Mouse (Mus musculus) kidney, embryonic 16.5 days (tissue): ENCODE data around the gene Rasl10b. TPM values are rescaled to one million over a fixed set of nuclear protein-coding genes. Genes with fewer than 3 reads are reported as not detected.
A peak's percentile ranks its signal among the peaks of the same experiment; 100 is the strongest.

Source experiments
- ATAC-seq: fragments of 200-750 bp; cut with Nextera tagmentation; 2 replicates; pipeline ENCODE4 v1.8.0; 2017; ENCODE audit warnings: moderate TSS enrichment; ENCODE audit not compliant: low FRiP score, low TSS enrichment
- H3K27ac ChIP-seq: fragments of 300-500 bp; sonication (generic); 2 replicates; pipeline ENCODE4 v1.5.1; 2014; ENCODE audit warnings: low read length
- H3K27me3 ChIP-seq: fragments of 300-500 bp; sonication (generic); 2 replicates; pipeline ENCODE4 v1.6.1; 2014; ENCODE audit warnings: low read length, control low read depth, mixed read lengths; ENCODE audit not compliant: insufficient read depth
- H3K36me3 ChIP-seq: fragments of 300-500 bp; sonication (generic); 2 replicates; pipeline ENCODE4 v1.6.1; 2014; ENCODE audit warnings: low read length, control low read depth, mixed read lengths; ENCODE audit not compliant: insufficient read depth
- H3K4me1 ChIP-seq: fragments of 300-500 bp; sonication (generic); 2 replicates; pipeline ENCODE4 v1.6.1; 2014; ENCODE audit warnings: low read length, control low read depth, mixed read lengths; ENCODE audit not compliant: insufficient read depth
- H3K4me2 ChIP-seq: fragments of 300-500 bp; sonication (generic); replicated peaks from 2 replicates; pipeline ENCODE4 v1.6.1; 2014; ENCODE audit warnings: low read depth, low read length
- H3K4me3 ChIP-seq: fragments of 300-500 bp; sonication (generic); 2 replicates; pipeline ENCODE4 v1.5.1; 2014; ENCODE audit warnings: mild to moderate bottlenecking, low read length
- H3K9ac ChIP-seq: fragments of 300-500 bp; sonication (generic); replicated peaks from 2 replicates; pipeline ENCODE4 v1.6.1; 2014; ENCODE audit warnings: low read length
- H3K9me3 ChIP-seq: fragments of 300-500 bp; sonication (generic); 2 replicates; pipeline ENCODE4 v1.6.1; 2016; ENCODE audit warnings: low read length, control low read depth
- WGBS: fragments of 180-500 bp; shearing (Covaris S2); extraction: QIAGEN DNeasy Blood & Tissue Kit; methylation state at CpG from one replicate; pipeline ENCODE4 v1.1.7; 2014; 5-methylcytosine and 5-hydroxymethylcytosine counted together
- polyA plus RNA-seq: library from polyadenylated mRNA; unstranded; fragments of >200 nt; fragmentation: Nextera tagmentation; extraction: Ambion mirVana; gene quantifications from 2 replicates; pipeline ENCODE4 v1.2.1, GENCODE M21; 2015

Rasl10b gene
- 0.39 and 0.57 TPM in 2 replicates for polyA plus RNA-seq

- Histone ChIP-seq H3K27ac (no peak within 1 kb of the TSS), H3K9me3 (no peaks in the 10 kb centered on the region), H3K4me1 (no peaks in the 10 kb centered on the region), H3K36me3 (no peaks in the 10 kb centered on the region), H3K9ac (peak within 1 kb of the TSS; percentile 71), H3K4me3 (peak within 1 kb of the TSS; percentile 70), H3K27me3 (no peaks in the 10 kb centered on the region), H3K4me2 (peak within 1 kb of the TSS; percentile 96)
- WGBS, result 4% methylated on average over 31 of the region's 44 CpGs
- ATAC-seq, result peak; percentile 66; the same call in 1 of the 2 replicates
These were observed at the start of gene Rasl10b for GRCm38 (mm10) chr11:83409087-83409754. TSS of gene Rasl10b (plus strand) at chr11:83409137.

GRCm38 (mm10) chr11:83364656-83365055 lies 44.3 kb upstream of the Rasl10b start:
- no peak overlapping the region for H3K4me3 ChIP-seq
- ATAC-seq, result no peak

GRCm38 (mm10) chr11:83371267-83371666 lies 37.7 kb upstream of the Rasl10b start:
- H3K4me2 ChIP-seq, result no peak overlapping the region
- no peak overlapping the region for H3K4me3 ChIP-seq
- no peak overlapping the region for H3K27ac ChIP-seq
- no peaks in the 10 kb centered on the region for H3K27me3 ChIP-seq
- H3K4me1 ChIP-seq, result no peaks in the 10 kb centered on the region
- no peak for ATAC-seq
- no peaks in the 10 kb centered on the region for H3K9me3 ChIP-seq
- WGBS, result 80% methylated on average over 4 of the region's 4 CpGs
- peaks cover 38% of the 10 kb centered on the region for H3K36me3 ChIP-seq
- no peak overlapping the region for H3K9ac ChIP-seq

More at GRCm38 (mm10) chr11:83364656-83365055, 44.3 kb upstream of the Rasl10b start:
- Histone ChIP-seq H3K9me3 (no peaks in the 10 kb centered on the region), H3K4me1 (no peaks in the 10 kb centered on the region), H3K9ac (no peak overlapping the region), H3K4me2 (no peak overlapping the region), H3K27me3 (no peaks in the 10 kb centered on the region), H3K36me3 (peaks cover 32% of the 10 kb centered on the region), H3K27ac (no peak overlapping the region)
- 62% methylated on average over 6 of the region's 6 CpGs for WGBS

DNA sequence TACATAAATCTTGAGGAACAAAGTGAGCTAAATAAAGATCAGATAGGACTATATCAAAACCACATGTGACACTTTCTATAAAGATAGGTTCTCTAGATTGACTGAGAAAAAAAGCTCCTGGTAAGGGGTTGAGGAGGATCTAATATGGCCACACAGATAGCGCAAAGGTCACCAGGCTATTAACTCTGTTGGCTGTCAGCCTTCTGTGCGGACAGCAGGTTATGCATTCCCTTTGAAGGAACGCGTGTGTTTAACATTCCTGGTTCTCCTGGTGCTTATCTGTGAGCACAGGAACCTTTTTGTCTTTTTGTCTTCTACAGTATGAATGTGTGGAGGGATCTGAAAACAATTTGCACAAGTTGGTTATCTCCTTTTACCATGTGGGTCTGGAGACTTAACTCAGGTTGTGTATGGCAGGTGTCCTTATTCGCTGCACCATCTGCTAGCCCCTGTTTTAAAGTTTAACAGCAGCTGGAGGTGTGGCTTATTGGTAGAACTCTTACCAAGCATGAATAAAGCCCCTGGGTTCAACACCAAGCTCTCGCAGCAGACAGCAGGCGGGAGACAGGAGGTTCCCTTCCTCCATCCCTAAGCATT lies 29.1 kb upstream of the Rasl10b start:
- H3K36me3 ChIP-seq, result peaks cover 3% of the 10 kb centered on the region; the same call in 1 of the 2 replicates
- H3K9ac ChIP-seq, result no peak overlapping the region
- no peak for ATAC-seq
- no peak overlapping the region for H3K27ac ChIP-seq
- H3K4me1 ChIP-seq, result no peaks in the 10 kb centered on the region
- WGBS, result 85% methylated on average over 7 of the region's 7 CpGs
- H3K4me2 ChIP-seq, result no peak overlapping the region
- no peak overlapping the region for H3K4me3 ChIP-seq
- H3K27me3 ChIP-seq, result no peaks in the 10 kb centered on the region
- no peaks in the 10 kb centered on the region for H3K9me3 ChIP-seq

DNA sequence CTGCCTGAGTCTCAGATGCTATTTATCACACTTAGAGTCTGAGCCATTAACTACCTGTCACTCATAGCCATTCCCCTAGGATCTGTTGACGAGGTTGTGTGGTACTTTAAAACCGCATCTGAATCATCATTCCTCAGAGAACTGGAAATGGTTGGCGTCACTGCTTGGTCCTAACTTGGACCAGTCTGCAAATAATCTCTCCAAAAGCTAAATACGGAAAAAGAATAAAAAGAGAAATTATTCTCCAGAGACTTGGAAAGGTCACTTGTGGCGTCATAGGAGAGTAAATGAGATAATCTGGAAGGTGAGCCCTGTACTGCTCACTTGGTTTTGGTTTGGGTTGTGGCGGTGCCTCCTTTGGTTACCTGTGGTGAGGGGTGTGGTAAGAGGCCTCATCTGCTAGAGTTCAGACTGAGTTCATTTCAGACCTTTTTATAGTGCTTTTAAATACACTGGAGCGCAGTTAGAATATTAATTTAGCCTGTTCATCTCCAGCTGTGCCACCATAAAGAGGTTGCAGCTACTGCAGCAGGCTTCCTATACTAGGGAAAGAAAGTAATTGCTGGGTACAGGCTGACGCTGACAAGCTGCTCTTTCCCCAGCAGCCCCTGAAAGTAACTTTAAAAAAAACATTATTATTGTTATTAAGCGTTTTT lies 25.9 kb upstream of the Rasl10b start:
- WGBS, result 71% methylated on average over 9 of the region's 9 CpGs
- Histone ChIP-seq H3K36me3 (no peaks in the 10 kb centered on the region; the same call in 1 of the 2 replicates), H3K27ac (no peak overlapping the region), H3K9ac (no peak overlapping the region), H3K4me3 (no peak overlapping the region), H3K9me3 (no peaks in the 10 kb centered on the region), H3K27me3 (no peaks in the 10 kb centered on the region), H3K4me1 (no peaks in the 10 kb centered on the region), H3K4me2 (no peak overlapping the region)
- ATAC-seq, result no peak

GRCm38 (mm10) chr11:83383532-83383887 lies 25.4 kb upstream of the Rasl10b start:
- no peak overlapping the region for H3K4me2 ChIP-seq
- no peak overlapping the region for H3K9ac ChIP-seq
- no peaks in the 10 kb centered on the region for H3K4me1 ChIP-seq
- H3K27ac ChIP-seq, result no peak overlapping the region
- no peak overlapping the region for H3K4me3 ChIP-seq
- WGBS, result 97% methylated on average over 1 of the region's 1 CpGs
- H3K36me3 ChIP-seq, result no peaks in the 10 kb centered on the region; the same call in 1 of the 2 replicates
- no peak for ATAC-seq
- H3K27me3 ChIP-seq, result no peaks in the 10 kb centered on the region
- H3K9me3 ChIP-seq, result no peaks in the 10 kb centered on the region

DNA sequence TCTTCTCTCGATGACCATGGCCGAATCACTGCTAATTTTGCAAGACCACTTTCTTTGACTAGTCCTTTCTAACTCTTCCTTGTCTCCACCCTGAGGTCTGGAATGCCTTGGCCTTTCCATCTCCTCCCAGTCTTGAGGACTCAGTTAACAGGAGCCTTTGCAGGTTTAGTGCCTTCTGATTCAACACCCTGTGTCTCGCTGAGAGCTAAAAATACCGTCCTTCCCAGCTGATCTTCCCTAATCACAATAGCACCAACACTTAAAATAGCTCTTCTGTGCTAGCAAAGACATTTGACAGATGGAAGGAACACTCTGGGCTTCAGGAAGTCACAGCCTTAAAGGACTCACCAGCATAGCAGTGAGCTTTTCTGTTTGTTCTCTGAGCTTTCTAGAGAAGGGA lies 15.9 kb upstream of the Rasl10b start:
- H3K27ac ChIP-seq, result no peak overlapping the region
- no peaks in the 10 kb centered on the region for H3K4me1 ChIP-seq
- ATAC-seq, result no peak
- peaks cover 35% of the 10 kb centered on the region for H3K36me3 ChIP-seq
- H3K9me3 ChIP-seq, result no peaks in the 10 kb centered on the region
- H3K27me3 ChIP-seq, result no peaks in the 10 kb centered on the region
- H3K4me2 ChIP-seq, result no peak overlapping the region
- no peak overlapping the region for H3K4me3 ChIP-seq
- H3K9ac ChIP-seq, result no peak overlapping the region
- WGBS, result 91% methylated on average over 4 of the region's 4 CpGs

GRCm38 (mm10) chr11:83394802-83395439 lies 14.0 kb upstream of the Rasl10b start:
- no peak overlapping the region for H3K9ac ChIP-seq
- no peak overlapping the region for H3K4me2 ChIP-seq
- no peaks in the 10 kb centered on the region for H3K27me3 ChIP-seq
- no peak overlapping the region for H3K27ac ChIP-seq
- no peak overlapping the region for H3K4me3 ChIP-seq
- no peak for ATAC-seq
- 65% methylated on average over 6 of the region's 6 CpGs for WGBS
- H3K9me3 ChIP-seq, result no peaks in the 10 kb centered on the region
- peaks cover 38% of the 10 kb centered on the region for H3K36me3 ChIP-seq
- H3K4me1 ChIP-seq, result no peaks in the 10 kb centered on the region

DNA sequence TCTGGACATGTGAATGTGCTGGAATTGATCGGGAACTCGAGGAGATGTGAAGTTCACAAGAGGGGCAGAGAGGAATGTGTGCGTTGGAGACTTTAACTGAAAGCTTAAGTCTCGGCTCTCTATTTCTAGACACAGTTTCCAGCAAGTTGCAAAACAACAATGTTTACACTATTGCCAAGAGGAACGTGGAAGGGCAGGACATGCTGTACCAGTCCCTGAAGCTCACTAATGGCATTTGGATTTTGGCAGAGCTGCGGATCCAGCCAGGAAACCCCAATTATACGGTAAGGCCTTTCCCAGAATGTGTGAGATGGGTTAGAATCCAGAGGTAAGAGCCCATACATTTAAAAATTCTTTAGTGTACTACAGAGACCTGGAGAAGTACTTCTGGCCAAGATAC lies 11.3 kb upstream of the Rasl10b start:
- Histone ChIP-seq H3K9me3 (no peaks in the 10 kb centered on the region), H3K4me3 (no peak overlapping the region), H3K4me2 (no peak overlapping the region), H3K36me3 (peaks cover 37% of the 10 kb centered on the region), H3K9ac (no peak overlapping the region), H3K27ac (no peak overlapping the region), H3K4me1 (no peaks in the 10 kb centered on the region), H3K27me3 (no peaks in the 10 kb centered on the region)
- ATAC-seq, result no peak
- 90% methylated on average over 7 of the region's 7 CpGs for WGBS
